Mouse (Mus musculus) testis, adult 2 months (tissue): ENCODE results near the gene Emg1. TPM values are rescaled to one million over a fixed set of nuclear protein-coding genes. Genes with fewer than 3 reads are reported as not detected.

Source experiments
- H3K27ac ChIP-seq: fragments of 200-500 bp; 2 replicates; pipeline ENCODE4 v1.5.1; 2012; ENCODE audit warnings: low read depth, low read length; ENCODE audit not compliant: control insufficient read depth, insufficient read depth
- H3K27me3 ChIP-seq: fragments of 200-500 bp; 2 replicates; pipeline ENCODE4 v1.6.1; 2012; ENCODE audit warnings: mild to moderate bottlenecking, low read length, moderate library complexity; ENCODE audit not compliant: control insufficient read depth, insufficient read depth
- H3K36me3 ChIP-seq: fragments of 200-500 bp; 2 replicates; pipeline ENCODE4 v1.6.1; 2012; ENCODE audit warnings: mild to moderate bottlenecking, low read length; ENCODE audit not compliant: control insufficient read depth, insufficient read depth
- H3K4me1 ChIP-seq: fragments of 200-500 bp; 2 replicates; pipeline ENCODE4 v1.6.1; 2012; ENCODE audit warnings: low read length; ENCODE audit not compliant: control insufficient read depth, insufficient read depth
- H3K4me3 ChIP-seq: fragments of 200-500 bp; 2 replicates; pipeline ENCODE4 v1.5.1; 2012; ENCODE audit warnings: low read depth, mild to moderate bottlenecking, low read length, moderate library complexity, mixed read lengths; ENCODE audit not compliant: control insufficient read depth
- CTCF ChIP-seq: fragments of 200-500 bp; IDR thresholded peaks from 2 replicates; pipeline ENCODE4 v1.5.1; 2012; ENCODE audit warnings: low read depth, mild to moderate bottlenecking, inconsistent platforms, low read length, moderate library complexity; ENCODE audit not compliant: control insufficient read depth, insufficient read depth, insufficient replicate concordance
- POLR2A ChIP-seq: fragments of 200-500 bp; IDR thresholded peaks from 2 replicates; pipeline ENCODE4 v1.6.1; 2012; ENCODE audit warnings: low read depth, mild to moderate bottlenecking, inconsistent platforms, low read length, moderate library complexity; ENCODE audit not compliant: control insufficient read depth
- polyA plus RNA-seq: library from polyadenylated mRNA; depleted of rRNA; stranded (reverse); fragments of >200 nt; gene quantifications from 2 replicates; pipeline ENCODE4 v1.2.3, GENCODE M21; 2012; rRNA removed

Gene Emg1
- polyA plus RNA-seq, 1 experiment = 44.1 TPM

DNA sequence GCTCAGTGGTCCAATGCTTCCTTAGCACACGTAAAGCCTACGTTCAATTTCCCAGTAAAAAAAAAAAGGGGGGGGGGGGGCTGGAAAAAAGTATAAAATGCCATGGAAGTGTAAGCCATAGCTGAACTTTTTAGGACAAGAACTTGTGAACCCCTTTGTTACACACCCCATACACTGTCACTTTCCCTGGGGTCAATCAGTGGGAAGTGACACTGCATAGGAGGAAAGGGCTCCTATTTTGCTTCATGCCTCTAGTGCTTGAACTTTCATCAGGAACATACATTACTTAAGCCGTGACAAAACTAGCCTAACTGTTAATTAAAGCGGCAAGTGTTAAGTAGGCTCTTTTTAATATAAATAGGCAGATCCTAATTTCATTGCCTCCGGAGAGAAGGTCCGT is 50.0 kb downstream of the Emg1 start:
- no peaks in the 10 kb centered on the region for H3K27me3 ChIP-seq
- H3K4me3 ChIP-seq = peak overlapping the region; percentile 98
- peaks cover 2% of the 10 kb centered on the region; the same call in 1 of the 2 replicates for H3K4me1 ChIP-seq
- no peaks in the 10 kb centered on the region; the same call in 1 of the 2 replicates for H3K36me3 ChIP-seq
- peak overlapping the region; percentile 90 for H3K27ac ChIP-seq
- no peak for TF ChIP-seq CTCF
- no peak for TF ChIP-seq POLR2A

GRCm38 (mm10) chr6:124661156-124661806 is 50.7 kb downstream of the Emg1 start:
- no peak overlapping the region; the same call in 1 of the 2 replicates for H3K4me3 ChIP-seq
- no peaks in the 10 kb centered on the region for H3K27me3 ChIP-seq
- TF ChIP-seq CTCF = no peak
- TF ChIP-seq POLR2A = no peak
- H3K4me1 ChIP-seq = peaks cover 2% of the 10 kb centered on the region; the same call in 1 of the 2 replicates
- no peak overlapping the region for H3K27ac ChIP-seq
- no peaks in the 10 kb centered on the region; the same call in 1 of the 2 replicates for H3K36me3 ChIP-seq

DNA sequence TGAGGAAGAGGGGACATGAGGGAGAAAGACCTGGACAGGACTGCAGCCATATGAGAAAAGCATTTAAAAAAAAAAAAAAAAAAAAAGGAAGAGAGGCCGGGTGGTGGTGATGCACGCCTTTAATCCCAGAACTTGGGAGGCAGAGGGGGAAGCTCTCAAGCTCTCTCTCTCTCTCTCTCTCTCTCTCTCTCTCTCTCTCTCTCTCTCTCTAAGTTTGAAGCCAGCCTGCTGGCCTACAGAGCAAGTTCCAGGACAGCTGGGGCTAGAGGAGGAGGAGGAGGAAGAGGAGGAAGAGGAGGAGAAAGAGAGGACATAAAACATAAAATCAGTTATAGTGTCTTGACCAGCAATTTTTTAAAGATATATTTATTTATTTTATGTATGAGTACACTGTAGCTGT is 53.9 kb downstream of the Emg1 start:
- no peak overlapping the region for H3K27ac ChIP-seq
- TF ChIP-seq POLR2A (no peak), CTCF (no peak)
- peaks cover 8% of the 10 kb centered on the region; the same call in 1 of the 2 replicates for H3K4me1 ChIP-seq
- no peak overlapping the region for H3K4me3 ChIP-seq
- H3K27me3 ChIP-seq = no peaks in the 10 kb centered on the region
- no peaks in the 10 kb centered on the region for H3K36me3 ChIP-seq

GRCm38 (mm10) chr6:124655893-124656292 is 56.1 kb downstream of the Emg1 start:
- TF ChIP-seq POLR2A (0 out of 2 replicates have a peak, but pooled peaks have one; percentile 21), CTCF (no peak)
- H3K27me3 ChIP-seq = no peaks in the 10 kb centered on the region

More at GRCm38 (mm10) chr6:124655893-124656292, 56.1 kb downstream of the Emg1 start:
- H3K36me3 ChIP-seq = no peaks in the 10 kb centered on the region
- peak overlapping the region; percentile 76 for H3K4me3 ChIP-seq
- peak overlapping the region; percentile 98 for H3K27ac ChIP-seq
- peaks cover 8% of the 10 kb centered on the region; the same call in 1 of the 2 replicates for H3K4me1 ChIP-seq

Other genes with a start within 250 kb of the Emg1 start
- 4.4 and 4.7 TPM in 2 replicates for gene Clstn3, start 247.4 kb downstream of the Emg1 start, polyA plus RNA-seq
- gene C1rl, start 219.1 kb downstream of the Emg1 start, polyA plus RNA-seq = 0.64 and 0.89 TPM in 2 replicates
- gene C1ra, start 199.8 kb downstream of the Emg1 start, polyA plus RNA-seq = 4.3 and 5.5 TPM in 2 replicates
- gene C1s1, start 169.8 kb downstream of the Emg1 start, polyA plus RNA-seq = 9.4 and 10.5 TPM in 2 replicates
- 0.05 and 0.06 TPM in 2 replicates for gene C1rb, start 141.9 kb downstream of the Emg1 start, polyA plus RNA-seq
- gene C1s2, start 76.1 kb downstream of the Emg1 start, polyA plus RNA-seq = 0.19 and 0.32 TPM in 2 replicates
- 282 and 286 TPM in 2 replicates for gene Lpcat3, start 49.2 kb downstream of the Emg1 start, polyA plus RNA-seq
- 47.6 and 50.5 TPM in 2 replicates for gene Phb2, start 158 bp upstream of the Emg1 start, polyA plus RNA-seq
- gene Ptpn6, start 26.5 kb upstream of the Emg1 start, polyA plus RNA-seq = 1.4 and 1.9 TPM in 2 replicates
- 207 and 220 TPM in 2 replicates for gene Grcc10, start 29.2 kb upstream of the Emg1 start, polyA plus RNA-seq
- gene Gm45234, start 43.8 kb upstream of the Emg1 start, polyA plus RNA-seq = 0.05 TPM in 1 of 2 replicates, not detected in the other
- 69.3 and 76.1 TPM in 2 replicates for gene Atn1, start 44.3 kb upstream of the Emg1 start, polyA plus RNA-seq
- 0.51 and 0.63 TPM in 2 replicates for gene Eno2, start 57.5 kb upstream of the Emg1 start, polyA plus RNA-seq
- 105 and 106 TPM in 2 replicates for gene Lrrc23, start 67.5 kb upstream of the Emg1 start, polyA plus RNA-seq
- 63.6 and 78.1 TPM in 2 replicates for gene Spsb2, start 96.5 kb upstream of the Emg1 start, polyA plus RNA-seq
- 471 and 473 TPM in 2 replicates for gene Tpi1, start 102.1 kb upstream of the Emg1 start, polyA plus RNA-seq
- 37.4 and 41.2 TPM in 2 replicates for gene Usp5, start 117.3 kb upstream of the Emg1 start, polyA plus RNA-seq
- 218 and 250 TPM in 2 replicates for gene Cdca3, start 117.4 kb upstream of the Emg1 start, polyA plus RNA-seq
- gene Gnb3, start 128.1 kb upstream of the Emg1 start, polyA plus RNA-seq = 0.07 TPM in 1 of 2 replicates, not detected in the other
- 1.5 and 2.8 TPM in 2 replicates for gene P3h3, start 145.6 kb upstream of the Emg1 start, polyA plus RNA-seq
- gene Gpr162, start 151.8 kb upstream of the Emg1 start, polyA plus RNA-seq = 9.0 and 9.6 TPM in 2 replicates
- 0.53 and 0.67 TPM in 2 replicates for gene Cd4, start 176.0 kb upstream of the Emg1 start, polyA plus RNA-seq
- gene Lag3, start 199.5 kb upstream of the Emg1 start, polyA plus RNA-seq = 0.11 and 0.12 TPM in 2 replicates
- gene Ptms, start 207.9 kb upstream of the Emg1 start, polyA plus RNA-seq = 142 and 168 TPM in 2 replicates
- gene Mlf2, start 219.2 kb upstream of the Emg1 start, polyA plus RNA-seq = 75.4 and 76.5 TPM in 2 replicates